15 mouse cellular contexts compared by ENCODE assay signal in the genomic region with DNA sequence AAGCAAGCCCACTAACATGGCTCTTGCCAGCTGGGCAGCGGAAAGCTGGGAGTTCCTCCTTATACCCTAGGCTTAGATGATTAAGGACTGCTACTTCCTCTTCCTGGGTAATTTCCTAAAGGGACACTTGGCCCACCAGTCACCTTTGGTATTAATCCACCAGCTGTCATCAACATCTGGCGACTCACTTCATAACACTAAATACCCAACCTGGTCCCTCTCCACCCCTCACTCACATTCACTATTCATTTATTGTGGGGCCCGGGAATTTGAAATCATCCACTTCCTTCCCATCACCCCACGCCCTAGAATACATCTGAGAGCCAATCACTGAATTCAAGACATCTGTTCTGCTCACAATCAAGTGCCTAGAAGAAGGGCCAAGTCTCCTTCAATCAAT.
"Had no signal": no experiment of that assay in that cellular context is flagged by ENCODE, and none has a peak within 500 bp of the region (broad histone marks: within the 10 kb centered on the region; RNA-seq: fewer than 3 reads in every experiment).

No protein-coding gene starts in this region.

- DNase-seq: retina, postnatal 1 day; right cerebral cortex, adult 18-20 months; right cerebral cortex, postnatal 14 days; right cerebral cortex, postnatal 25 days; right cerebral cortex, postnatal 4 days; spleen, adult 18-20 months; thymus, adult 18-20 months; thymus, adult 2 months; thymus, postnatal 14 days; thymus, postnatal 25 days; thymus, postnatal 36 days; thymus, postnatal 4 days had no signal

- H3K36me3 ChIP-seq: neural tube, embryonic 15.5 days; stomach, embryonic 15.5 days had no signal

- H3K4me3 ChIP-seq: neural tube, embryonic 15.5 days; stomach, embryonic 15.5 days had no signal

- H3K4me1 ChIP-seq: neural tube, embryonic 15.5 days; stomach, embryonic 15.5 days had no signal

- H3K27me3 ChIP-seq: neural tube, embryonic 15.5 days; stomach, embryonic 15.5 days had no signal

- H3K9ac ChIP-seq: neural tube, embryonic 15.5 days; stomach, embryonic 15.5 days had no signal

- H3K9me3 ChIP-seq: neural tube, embryonic 15.5 days; stomach, embryonic 15.5 days had no signal

- H3K4me2 ChIP-seq: neural tube, embryonic 15.5 days; stomach, embryonic 15.5 days had no signal

- H3K27ac ChIP-seq: neural tube, embryonic 15.5 days; stomach, embryonic 15.5 days; stomach, postnatal 0 days had no signal
